Mouse (Mus musculus) 3134 (cell line): Measurements from ENCODE around the gene Zdhhc7.

Experiments used
- DNase-seq: peaks from one replicate; pipeline ENCODE4 v3.0.0-alpha.2; 2011; ENCODE audit warnings: low spot score; ENCODE audit not compliant: insufficient read length; ENCODE audit errors: extremely low read depth

Zdhhc7 gene

GRCm38 (mm10) chr8:120072827-120073226 is 28.5 kb downstream of the Zdhhc7 start:
- DNase-seq = no peak

DNA sequence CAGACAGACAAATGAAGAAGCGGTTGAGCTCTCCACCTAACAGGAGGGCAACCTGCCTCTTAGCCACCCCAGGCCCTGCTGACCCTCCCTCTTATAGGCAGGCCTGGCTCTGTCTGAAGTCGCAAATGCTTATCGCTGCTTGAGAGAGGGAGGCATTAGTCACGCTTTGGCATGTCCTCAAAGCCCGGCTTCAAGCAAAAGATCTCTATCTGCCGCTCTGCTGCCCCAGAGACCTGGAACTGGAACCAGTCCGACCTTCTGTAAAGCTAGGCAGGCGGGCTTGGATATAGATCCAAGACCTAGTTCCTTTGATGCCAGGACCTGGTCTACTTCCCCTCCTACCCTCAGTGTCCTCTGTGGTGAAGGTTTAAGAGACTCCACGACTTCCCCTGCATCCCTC is 29.0 kb downstream of the Zdhhc7 start:
- DNase-seq = no peak

DNA sequence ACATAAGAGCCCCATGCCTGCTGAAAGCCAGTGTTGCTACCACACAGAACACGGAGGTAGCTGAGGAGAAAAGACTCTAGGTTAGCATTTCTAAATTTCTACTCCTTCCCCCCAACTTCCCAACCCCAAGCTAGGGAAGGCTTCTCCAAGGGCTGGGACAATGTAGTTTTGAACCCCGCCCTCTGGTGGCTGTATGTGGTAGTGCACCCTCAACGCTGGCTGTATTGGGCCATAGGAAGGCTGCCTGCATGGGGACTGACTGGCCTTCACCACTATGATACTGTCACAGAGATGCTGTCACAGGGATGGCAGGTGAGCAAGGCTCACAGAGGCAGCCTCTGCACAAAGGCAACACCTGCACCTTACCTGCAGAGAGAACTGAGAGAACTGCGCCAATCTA is 29.6 kb downstream of the Zdhhc7 start:
- DNase-seq = no peak

DNA sequence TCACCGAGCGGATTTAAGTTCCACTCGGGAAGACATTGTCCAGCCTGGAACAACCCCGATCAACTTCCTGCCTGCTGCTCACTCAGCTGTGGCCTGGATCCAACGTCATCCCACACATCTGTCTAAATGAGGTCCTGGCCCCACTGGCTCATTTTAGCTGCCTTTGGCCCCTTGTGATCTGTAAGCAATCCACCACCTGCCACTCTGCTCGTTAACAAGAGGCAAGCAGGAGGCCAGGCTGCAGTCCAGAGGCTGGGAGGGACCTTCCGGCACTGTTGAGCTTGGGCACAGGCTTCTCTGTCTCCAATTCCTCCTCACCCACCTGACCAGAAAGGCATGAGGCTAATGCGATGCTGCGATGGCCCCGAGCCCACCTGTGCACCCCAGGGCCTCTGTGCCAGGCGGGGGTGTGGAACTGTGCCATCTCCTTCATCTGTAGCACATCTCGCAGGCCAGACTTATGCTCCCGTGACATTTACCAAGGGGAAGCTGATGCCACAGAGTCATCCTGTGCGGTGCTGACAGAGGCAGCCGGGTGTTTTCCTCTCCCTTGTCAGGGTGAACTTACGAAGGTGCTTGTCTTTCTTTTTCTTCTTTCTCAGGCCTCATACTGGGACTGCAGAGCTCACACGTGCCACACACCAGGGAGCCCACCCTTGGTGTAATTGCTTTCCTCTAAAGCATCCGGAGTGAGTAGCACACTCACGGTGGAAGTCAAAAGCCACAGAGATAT is 33.2 kb downstream of the Zdhhc7 start:
- DNase-seq = no peak

DNA sequence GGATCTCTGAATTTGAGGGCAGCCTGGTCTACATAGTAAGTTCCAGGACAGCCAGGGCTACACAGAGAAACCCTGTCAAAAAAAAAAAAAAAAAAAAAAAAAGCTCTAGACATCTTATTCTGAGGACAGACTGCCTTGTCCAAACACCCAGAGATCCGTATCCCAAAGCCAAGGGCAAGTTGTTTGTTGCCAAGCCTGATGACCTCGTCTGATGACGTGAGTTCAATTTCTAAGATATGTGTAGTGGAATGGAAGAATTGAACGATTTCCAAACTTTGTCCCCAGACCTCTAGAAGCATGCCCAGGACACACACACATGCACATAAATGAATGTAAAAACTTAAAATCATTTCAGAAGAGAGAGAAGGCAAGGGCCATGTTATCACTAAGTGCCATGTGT is 35.1 kb downstream of the Zdhhc7 start:
- no peak for DNase-seq

GRCm38 (mm10) chr8:120065611-120066010 is 35.7 kb downstream of the Zdhhc7 start:
- DNase-seq = no peak

DNA sequence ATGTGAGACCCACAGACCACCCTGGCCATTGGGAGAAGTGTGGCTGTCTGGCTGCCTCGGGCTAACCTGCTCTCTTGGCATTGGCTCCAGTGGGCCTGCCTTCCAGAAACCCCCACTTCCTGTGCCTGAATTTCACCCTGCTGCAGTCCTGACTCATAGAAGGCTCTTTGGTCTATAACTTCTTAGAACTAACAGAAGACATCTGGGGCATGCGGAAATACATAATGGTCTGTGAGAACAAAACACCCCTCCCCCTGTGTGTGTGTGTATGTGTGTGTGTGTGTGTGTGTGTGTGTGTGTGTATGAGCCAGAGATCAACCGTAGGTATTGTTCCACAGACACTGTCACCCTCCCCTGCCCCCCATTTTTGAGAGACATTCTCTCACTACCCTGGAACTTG is 38.0 kb downstream of the Zdhhc7 start:
- DNase-seq = no peak

DNA sequence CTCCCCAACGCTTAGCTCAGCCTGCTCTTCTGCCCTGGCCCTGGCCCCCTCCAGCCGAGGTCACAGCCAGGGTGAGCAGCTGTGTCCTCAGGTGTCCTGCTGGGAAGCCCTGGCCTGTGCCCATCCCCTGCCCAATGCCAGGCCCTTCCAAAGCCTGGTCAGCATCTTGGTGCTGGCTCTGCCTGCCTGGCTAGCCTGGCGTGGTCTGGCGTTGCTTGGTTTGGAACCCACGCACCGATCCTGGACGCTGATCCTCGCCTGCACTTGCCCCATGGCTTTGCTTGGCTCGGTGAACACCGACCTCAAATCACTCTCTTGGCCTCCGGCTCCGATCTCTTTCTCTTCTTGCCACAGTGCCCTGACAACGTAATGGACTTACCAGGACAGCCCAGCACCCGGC is 38.5 kb downstream of the Zdhhc7 start:
- no peak for DNase-seq

DNA sequence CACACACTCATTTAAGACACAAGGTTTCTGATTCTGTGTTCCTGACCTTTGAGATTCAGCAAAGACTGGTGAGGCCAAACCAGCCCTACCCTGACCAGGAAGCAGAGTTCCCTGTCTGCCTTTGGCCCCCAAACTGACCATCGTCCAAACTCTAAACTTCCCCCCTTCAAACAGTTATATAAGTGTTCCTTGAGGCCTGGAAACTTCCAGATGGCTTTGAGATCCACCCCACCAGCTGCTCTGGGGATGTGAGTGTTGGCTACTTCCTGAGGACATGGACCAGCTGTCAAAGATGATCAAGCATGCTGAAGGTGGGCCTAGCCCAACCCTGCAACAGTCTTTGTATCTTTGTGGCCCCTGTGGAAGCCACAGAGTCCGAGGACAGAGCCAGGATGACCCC is 44.2 kb downstream of the Zdhhc7 start:
- DNase-seq = no peak

DNA sequence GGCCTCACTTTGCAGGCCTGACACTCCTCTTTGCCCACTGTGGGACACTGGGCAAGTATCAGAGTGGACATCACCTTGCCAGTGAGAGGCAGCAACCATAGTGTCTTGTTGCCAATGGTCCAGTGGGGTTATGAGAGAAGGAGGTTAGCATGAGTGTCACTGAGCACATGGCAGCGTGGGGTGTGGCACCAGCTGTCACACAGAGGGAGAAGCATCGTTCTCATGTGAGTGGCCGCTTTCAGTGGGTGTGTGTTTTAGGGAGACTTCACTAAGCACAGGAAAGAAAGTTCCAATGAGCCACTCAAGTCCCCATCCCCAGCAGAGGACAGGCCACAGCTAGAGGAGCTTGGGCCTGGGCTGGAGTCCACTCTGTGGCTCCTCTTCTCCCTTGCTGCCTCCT is 46.4 kb downstream of the Zdhhc7 start:
- no peak for DNase-seq

DNA sequence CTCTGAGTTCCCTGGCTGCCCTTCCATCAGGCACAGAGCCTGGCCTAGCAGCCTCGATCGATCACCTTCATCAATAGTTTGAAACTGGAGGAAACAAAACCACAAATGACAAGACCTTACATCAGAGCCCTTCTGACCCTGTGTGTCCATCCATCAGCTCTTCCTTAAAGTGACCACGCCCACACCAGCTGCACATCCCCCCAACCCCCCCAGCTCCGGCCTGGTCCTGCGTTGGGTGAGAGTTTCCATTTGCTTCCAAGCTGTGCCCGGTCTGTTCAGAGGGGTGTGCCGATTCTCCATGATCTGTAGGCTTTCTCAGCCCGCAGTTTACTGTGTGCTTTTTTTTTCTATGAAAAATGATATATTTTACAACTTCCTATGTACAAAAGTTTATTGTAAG is 49.0 kb downstream of the Zdhhc7 start:
- DNase-seq = no peak

DNA sequence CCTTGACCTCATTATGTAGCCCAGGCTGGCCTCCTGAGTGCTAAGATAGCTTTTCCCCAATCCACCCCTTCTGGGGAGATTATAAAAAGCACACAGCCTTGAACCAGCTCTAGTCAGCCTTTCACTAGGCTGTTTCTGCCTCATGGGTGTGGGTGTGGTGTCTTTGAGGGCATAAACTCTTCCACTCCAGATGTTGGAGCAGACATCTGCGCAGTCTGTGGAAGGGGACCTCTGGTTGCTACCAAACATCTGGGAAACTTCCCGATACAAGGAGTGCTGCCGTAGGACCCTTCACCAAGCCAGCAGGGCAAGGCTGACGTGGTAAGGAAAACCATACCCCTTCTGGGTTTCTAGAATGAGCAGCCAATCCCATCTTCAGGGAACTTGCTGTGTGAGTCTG is 49.4 kb downstream of the Zdhhc7 start:
- DNase-seq = no peak

DNA sequence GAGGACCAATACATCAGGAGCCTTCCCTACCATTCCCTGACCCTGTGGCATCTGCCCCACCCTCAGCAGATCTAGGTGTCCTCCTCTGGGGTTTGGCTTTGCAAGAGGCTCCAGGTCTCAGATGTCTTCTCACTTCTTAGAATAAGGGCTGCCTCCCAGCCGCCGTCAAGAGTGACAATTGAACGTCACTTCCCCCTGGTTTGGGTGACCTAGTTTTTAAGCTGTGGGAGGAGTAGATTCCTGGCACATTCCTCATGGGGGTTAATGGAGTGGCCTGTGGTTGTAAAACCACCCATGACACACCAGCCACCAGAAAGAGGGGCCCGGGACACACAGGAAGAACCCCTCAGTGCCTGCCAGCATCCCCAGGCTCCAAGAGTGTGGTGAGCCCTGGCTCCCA is 50.3 kb downstream of the Zdhhc7 start:
- peak; percentile 75 for DNase-seq

DNA sequence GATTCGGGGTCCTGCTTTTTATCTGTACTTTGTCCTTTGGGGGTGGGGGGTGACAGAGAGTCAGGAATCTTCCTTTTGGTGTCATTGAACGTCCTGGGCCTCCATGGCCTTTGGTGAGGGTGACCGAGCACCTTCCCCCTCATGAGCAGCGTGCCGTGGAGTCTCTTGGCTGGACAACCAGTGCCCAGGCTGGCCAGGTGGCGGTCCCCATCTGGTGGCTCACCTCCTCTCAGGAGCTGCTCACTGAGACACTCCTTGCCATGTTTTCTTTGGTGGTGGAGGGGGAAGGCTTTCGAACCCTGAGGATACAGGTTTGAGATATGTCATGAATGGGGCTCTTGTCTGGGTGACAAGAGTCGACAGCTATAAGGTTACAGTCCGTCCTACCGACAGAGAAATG is 50.9 kb downstream of the Zdhhc7 start:
- no peak for DNase-seq

DNA sequence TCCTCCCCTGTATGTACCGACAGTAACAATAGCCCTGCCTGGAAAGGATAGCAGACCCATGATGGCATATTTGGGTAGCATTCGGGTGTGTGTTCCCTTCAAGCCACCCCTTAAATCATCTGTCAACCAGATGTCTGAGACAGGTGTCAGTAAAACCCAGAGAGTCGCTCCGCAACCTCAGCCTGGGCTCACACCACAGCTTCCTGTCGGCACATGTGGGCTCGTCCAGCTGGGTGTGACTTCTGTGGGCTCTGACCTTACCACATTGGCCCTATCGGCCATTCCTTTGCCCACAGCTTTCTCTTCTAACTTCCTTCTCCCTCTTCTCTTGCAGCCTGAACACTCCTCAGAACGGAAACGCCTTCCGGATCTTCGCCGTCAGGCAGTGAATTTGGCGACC is 51.3 kb downstream of the Zdhhc7 start:
- no peak for DNase-seq

GRCm38 (mm10) chr8:120046258-120047020 is 54.8 kb downstream of the Zdhhc7 start:
- DNase-seq = peak; percentile 79

DNA sequence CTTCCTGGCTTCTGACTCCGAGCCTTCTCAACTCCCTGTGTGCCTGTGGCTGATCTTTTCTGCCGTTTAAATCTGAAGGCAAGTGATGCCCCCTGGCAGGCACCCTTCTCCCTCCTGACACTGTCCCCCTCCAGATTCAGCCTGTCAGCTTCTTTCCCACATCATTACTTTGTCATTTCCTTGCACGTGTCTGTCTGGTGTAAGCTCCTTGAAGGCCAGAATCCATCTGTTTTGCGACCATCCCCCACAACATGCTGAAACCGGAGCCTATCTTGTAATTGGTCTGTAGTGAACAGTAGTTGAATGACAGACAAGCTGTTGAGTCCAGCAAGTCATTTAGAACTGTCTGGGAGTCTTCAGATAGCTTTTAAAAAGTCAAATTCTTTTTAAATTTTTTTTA is 55.8 kb downstream of the Zdhhc7 start:
- no peak for DNase-seq

- no peak for DNase-seq
Measured at GRCm38 (mm10) chr8:120044907-120045306, 56.4 kb downstream of the Zdhhc7 start.

DNA sequence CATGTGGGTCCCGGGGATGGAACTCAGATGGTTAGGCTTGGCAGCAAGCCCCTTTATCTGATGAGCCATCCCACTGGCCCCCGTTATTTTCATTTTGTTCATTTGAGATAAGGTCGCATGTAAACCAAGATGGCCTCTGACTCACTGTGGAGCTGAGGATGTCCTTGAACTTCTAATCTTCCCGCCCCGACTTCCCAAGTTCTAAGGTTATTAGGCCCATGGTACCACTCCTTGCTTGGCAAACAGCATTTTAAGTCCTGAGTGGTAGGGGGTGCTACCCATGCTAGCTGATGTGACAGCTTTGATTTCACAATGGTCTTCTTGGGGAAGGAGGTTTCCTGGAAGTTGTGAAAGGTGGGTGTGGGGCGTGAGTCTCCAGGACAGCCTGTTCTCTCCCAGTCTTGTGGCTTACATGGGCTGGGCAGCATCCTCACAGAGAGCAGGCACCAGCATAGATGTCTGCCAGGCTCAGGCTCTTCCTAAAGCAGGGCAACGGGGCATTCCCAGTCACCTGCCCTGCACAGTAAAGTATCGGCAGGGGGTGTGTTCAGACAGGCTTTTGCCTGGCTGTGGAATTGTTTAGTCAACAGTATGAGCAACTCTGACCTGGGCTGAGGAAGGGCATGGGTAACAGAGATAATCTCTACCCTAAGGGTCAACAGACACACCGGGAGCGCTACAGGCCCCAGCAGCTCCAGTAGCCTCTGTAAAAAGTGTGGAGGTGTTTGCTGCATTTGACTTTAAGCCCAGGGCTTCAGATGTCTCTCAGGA is 58.6 kb downstream of the Zdhhc7 start:
- DNase-seq = no peak

DNA sequence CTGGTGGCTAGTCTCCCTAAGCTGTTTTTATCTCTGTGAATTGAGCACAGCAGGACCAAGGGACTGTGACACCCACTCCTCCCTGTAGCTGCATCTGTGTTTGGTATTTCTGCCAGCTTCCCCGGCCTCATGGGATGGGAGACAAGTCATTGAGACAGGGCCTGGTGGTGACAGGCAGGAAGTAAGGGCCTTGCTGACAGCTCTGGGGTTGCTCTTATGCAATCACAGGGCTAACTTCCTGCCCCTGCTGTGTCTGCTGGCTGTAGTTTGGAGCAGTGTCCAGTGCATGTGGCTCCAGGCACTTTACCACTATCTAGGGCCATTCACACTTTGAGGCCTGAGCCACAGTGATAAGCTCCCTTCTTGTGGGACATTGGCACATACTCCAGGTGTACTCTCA is 60.4 kb downstream of the Zdhhc7 start:
- DNase-seq = peak; percentile 34

- no peak for DNase-seq
Measured at GRCm38 (mm10) chr8:120039313-120039919, 61.9 kb downstream of the Zdhhc7 start.
